Mouse (Mus musculus) MEL (cell line): ENCODE results near the gene Foxn3. TPM values are rescaled to one million over a fixed set of nuclear protein-coding genes. Genes with fewer than 3 reads are reported as not detected.

Experiments used
- DNase-seq: peaks from one replicate; pipeline ENCODE4 v3.0.0; 2011; ENCODE audit warnings: low read depth, low spot score
- H3K27ac ChIP-seq: 2 replicates; pipeline ENCODE4 v1.5.1; 2012; ENCODE audit warnings: low read depth, mild to moderate bottlenecking, control low read depth, low read length, moderate library complexity; ENCODE audit not compliant: control insufficient read depth
- H3K27me3 ChIP-seq, 2 experiments: fragments of 150-350 bp in 1 of 2; sonication (generic) in 1 of 2; 2 replicates each; pipeline ENCODE4 v1.6.1; 2012; ENCODE audit warnings: low read length in 2 of 2, mild to moderate bottlenecking in 2 of 2, improper control_type of control experiment in 1 of 2, moderate library complexity in 1 of 2; ENCODE audit not compliant: insufficient read depth in 2 of 2, control insufficient read depth in 1 of 2
- H3K36me3 ChIP-seq, 2 experiments: 2 replicates each; pipeline ENCODE4 v1.6.1; 2012 to 2014; ENCODE audit warnings: low read length in 2 of 2, improper control_type of control experiment in 1 of 2, inconsistent platforms in 1 of 2, mild to moderate bottlenecking in 1 of 2; ENCODE audit not compliant: insufficient read depth in 2 of 2, control insufficient read depth in 1 of 2
- H3K4me1 ChIP-seq, 2 experiments: fragments of 150-350 bp in 1 of 2; sonication (generic) in 1 of 2; 2 replicates each; pipeline ENCODE4 v1.6.1; 2012; ENCODE audit warnings: low read length in 2 of 2, improper control_type of control experiment in 1 of 2, mild to moderate bottlenecking in 1 of 2; ENCODE audit not compliant: insufficient read depth in 2 of 2, control insufficient read depth in 1 of 2
- H3K4me3 ChIP-seq, 2 experiments: fragments of 150-350 bp in 1 of 2; sonication (generic) in 1 of 2; 2 replicates each; pipeline ENCODE4 v1.5.1; 2012; ENCODE audit warnings: low read depth in 2 of 2, low read length in 2 of 2, mild to moderate bottlenecking in 2 of 2, moderate library complexity in 2 of 2, control low read depth in 1 of 2, improper control_type of control experiment in 1 of 2; ENCODE audit not compliant: control insufficient read depth in 1 of 2, insufficient read depth in 1 of 2
- H3K79me2 ChIP-seq: 2 replicates; pipeline ENCODE4 v1.6.1; 2012; ENCODE audit warnings: mild to moderate bottlenecking, low read length, moderate library complexity; ENCODE audit not compliant: control insufficient read depth, poor library complexity, insufficient read depth
- H3K9ac ChIP-seq: 2 replicates; pipeline ENCODE4 v1.6.1; 2012; ENCODE audit warnings: low read depth, mild to moderate bottlenecking, control low read depth, low read length, moderate library complexity; ENCODE audit not compliant: control insufficient read depth, poor library complexity, severe bottlenecking
- H3K9me3 ChIP-seq: fragments of 150-350 bp; sonication (generic); replicated peaks from 2 replicates; pipeline ENCODE4 v1.6.1; 2012; ENCODE audit warnings: mild to moderate bottlenecking, low read length, improper control_type of control experiment, moderate library complexity; ENCODE audit not compliant: insufficient read depth
- CHD1 ChIP-seq: IDR thresholded peaks from 2 replicates; pipeline ENCODE4 v1.6.1; 2012; ENCODE audit warnings: low read depth, mild to moderate bottlenecking, inconsistent platforms, low read length, improper control_type of control experiment
- CHD2 ChIP-seq: IDR thresholded peaks from 2 replicates; pipeline ENCODE4 v1.6.1; 2011; ENCODE audit warnings: low read length, improper control_type of control experiment
- ELF1 ChIP-seq: IDR thresholded peaks from 2 replicates; pipeline ENCODE4 v1.6.1; 2014; ENCODE audit warnings: low read depth, mild to moderate bottlenecking, inconsistent platforms, low read length, improper control_type of control experiment, moderate library complexity
- EP300 ChIP-seq, 2 experiments: IDR thresholded peaks; 2 replicates each; pipeline ENCODE4 v1.6.1; 2011; ENCODE audit warnings: improper control_type of control experiment in 2 of 2, low read length in 2 of 2, low read depth in 1 of 2, mild to moderate bottlenecking in 1 of 2
- GABPA ChIP-seq: IDR thresholded peaks from 2 replicates; pipeline ENCODE4 v1.6.1; 2012; ENCODE audit warnings: low read depth, mild to moderate bottlenecking, inconsistent platforms, low read length, improper control_type of control experiment, moderate library complexity
- GATA1 ChIP-seq: IDR thresholded peaks from 2 replicates; pipeline ENCODE4 v1.6.1; 2011; ENCODE audit warnings: low read depth, low read length, improper control_type of control experiment
- JUND ChIP-seq: IDR thresholded peaks from 2 replicates; pipeline ENCODE4 v1.6.1; 2011; ENCODE audit warnings: low read depth, mild to moderate bottlenecking, improper control_type of control experiment, low read length
- KAT2A ChIP-seq: conservative IDR thresholded peaks from 2 replicates; pipeline ENCODE4 v1.6.1; 2012; ENCODE audit warnings: low read depth, low read length, improper control_type of control experiment, inconsistent platforms
- MYB ChIP-seq: IDR thresholded peaks from 2 replicates; pipeline ENCODE4 v1.6.1; 2011; ENCODE audit warnings: mild to moderate bottlenecking, low read depth, low read length, improper control_type of control experiment
- MYC ChIP-seq: IDR thresholded peaks from 2 replicates; pipeline ENCODE4 v1.6.1; 2011; ENCODE audit warnings: low read depth, mild to moderate bottlenecking, low read length, improper control_type of control experiment, moderate library complexity
- NELFE ChIP-seq: IDR thresholded peaks from 2 replicates; pipeline ENCODE4 v1.6.1; 2011; ENCODE audit warnings: low read depth, low read length, improper control_type of control experiment
- POLR2AphosphoS2 ChIP-seq: IDR thresholded peaks from 2 replicates; pipeline ENCODE4 v1.6.1; 2011; ENCODE audit warnings: low read length, improper control_type of control experiment
- RCOR1 ChIP-seq: IDR thresholded peaks from 2 replicates; pipeline ENCODE4 v1.6.1; 2012; ENCODE audit warnings: low read depth, mild to moderate bottlenecking, inconsistent platforms, low read length, improper control_type of control experiment
- TCF12 ChIP-seq: IDR thresholded peaks from 2 replicates; pipeline ENCODE4 v1.6.1; 2014; ENCODE audit warnings: low read depth, mild to moderate bottlenecking, inconsistent platforms, low read length, improper control_type of control experiment, moderate library complexity
- UBTF ChIP-seq: IDR thresholded peaks from 2 replicates; pipeline ENCODE4 v1.6.1; 2012; ENCODE audit warnings: low read depth, mild to moderate bottlenecking, inconsistent platforms, low read length, improper control_type of control experiment, moderate library complexity, borderline replicate concordance; ENCODE audit not compliant: insufficient read depth
- USF1 ChIP-seq: IDR thresholded peaks from 2 replicates; pipeline ENCODE4 v1.6.1; 2014; ENCODE audit warnings: low read depth, mild to moderate bottlenecking, inconsistent platforms, low read length, improper control_type of control experiment, moderate library complexity
- ZKSCAN1 ChIP-seq: IDR thresholded peaks from 2 replicates; pipeline ENCODE4 v1.6.1; 2012; ENCODE audit warnings: low read depth, mild to moderate bottlenecking, inconsistent platforms, low read length, improper control_type of control experiment, moderate library complexity
- ZMIZ1 ChIP-seq: IDR thresholded peaks from 2 replicates; pipeline ENCODE4 v1.6.1; 2012; ENCODE audit warnings: low read depth, mild to moderate bottlenecking, inconsistent platforms, low read length, improper control_type of control experiment, moderate library complexity
- ZNF384 ChIP-seq: IDR thresholded peaks from 2 replicates; pipeline ENCODE4 v1.6.1; 2012; ENCODE audit warnings: low read depth, mild to moderate bottlenecking, inconsistent platforms, low read length, improper control_type of control experiment
- polyA plus RNA-seq, 2 experiments: library from polyadenylated mRNA; stranded (reverse) in 1 of 2; unstranded in 1 of 2; fragments of >175 nt in 1 of 2; fragments of >200 nt in 1 of 2; gene quantifications; 2 replicates each; pipeline versions ENCODE4 v1.2.1 to v1.2.4; 2012; ENCODE audit warnings: low replicate concordance in 2 of 2, low read depth in 1 of 2; ENCODE audit not compliant: insufficient read length in 2 of 2, insufficient read depth in 1 of 2, missing spikeins in 1 of 2
- total RNA-seq: library from RNA; depleted of rRNA; stranded (reverse); fragments of 300-350 nt; gene quantifications from 2 replicates; pipeline ENCODE4 v1.2.3, GENCODE M21; 2012

The Foxn3 gene
- total and polyA plus RNA-seq, 3 experiments = 15.5 to 22.8 TPM; not detected in 1

DNA sequence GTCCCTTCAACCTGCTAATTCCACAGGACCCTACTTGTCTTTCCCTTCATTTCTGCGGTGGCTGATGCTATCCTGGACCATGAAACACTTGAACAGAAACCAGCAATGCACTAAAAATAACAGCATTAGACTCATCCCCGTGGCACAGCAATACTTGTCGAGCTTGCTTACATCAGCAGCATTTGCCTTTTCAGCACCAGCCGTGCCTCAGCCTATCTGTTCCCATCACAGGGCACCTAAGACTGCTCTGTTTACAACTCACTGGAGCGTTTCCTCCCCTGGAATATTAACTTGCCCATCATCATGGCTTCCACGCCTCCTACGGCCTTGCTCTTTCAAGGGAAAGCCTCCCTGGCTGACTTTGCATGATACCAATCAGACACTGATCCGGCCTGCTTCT, 185.1 kb downstream of the Foxn3 start:
- H3K4me1 ChIP-seq = peaks cover 4% of the 10 kb centered on the region in 2 experiments; a peak in 3 of 4 replicates

DNA sequence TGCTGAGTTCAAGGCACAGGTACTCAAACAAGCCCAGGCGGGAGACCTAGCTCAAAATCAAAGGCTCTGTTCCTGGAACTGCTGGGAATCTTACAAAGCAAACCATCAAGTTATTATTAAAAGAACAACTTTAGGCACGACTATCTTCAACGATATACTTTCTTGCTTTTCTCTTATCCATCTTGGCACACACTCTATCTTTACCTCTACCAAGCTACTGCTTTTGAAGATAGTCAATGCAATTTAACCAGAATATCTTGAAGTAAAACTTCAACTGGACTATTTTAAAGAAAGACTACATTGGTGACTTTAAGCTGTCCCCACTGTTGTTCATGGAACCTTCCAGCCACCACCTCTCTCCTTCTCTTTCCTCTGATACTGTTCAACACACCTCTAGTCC, 185.7 kb downstream of the Foxn3 start:
- Histone ChIP-seq H3K79me2 (no peaks in the 10 kb centered on the region), H3K27ac (no peak overlapping the region), H3K9ac (no peak overlapping the region), H3K4me1 (peaks cover 4% of the 10 kb centered on the region in 2 experiments; a peak in 3 of 4 replicates), H3K4me3 (no peak overlapping the region), H3K36me3 (peaks cover 0 to 9% of the 10 kb centered on the region in 2 experiments; a peak in 1 of 4 replicates), H3K27me3 (no peaks in the 10 kb centered on the region), H3K9me3 (no peaks in the 10 kb centered on the region)
- DNase-seq = no peak
- TF ChIP-seq POLR2AphosphoS2 = no peak
- TF ChIP-seq ELF1 = no peak
- peak; percentile 45 to 66; a peak in 3 of 4 replicates for TF ChIP-seq EP300 (IDR thresholded peaks at IDR 0.05; ENCODE audit: low read depth in 1 of 2, low read length in 2 of 2)
- TF ChIP-seq USF1 = no peak
- no peak for TF ChIP-seq MYB
- TF ChIP-seq ZKSCAN1 = no peak
- peak; percentile 63; the same call in 1 of the 2 replicates for TF ChIP-seq TCF12
- TF ChIP-seq KAT2A = no peak
- TF ChIP-seq JUND = no peak
- TF ChIP-seq GATA1 = peak; percentile 37; the same call in 1 of the 2 replicates

More for the DNA sequence above, 185.1 kb downstream of the Foxn3 start:
- H3K4me3 ChIP-seq = no peak overlapping the region
- H3K27ac ChIP-seq = no peak overlapping the region
- 0 out of 2 replicates have a peak, but pooled peaks cover 3% of the 10 kb centered on the region for H3K79me2 ChIP-seq
- H3K36me3 ChIP-seq = peaks cover 0 to 9% of the 10 kb centered on the region in 2 experiments; a peak in 1 of 4 replicates
- no peak overlapping the region for H3K9ac ChIP-seq
- DNase-seq = no peak
- H3K9me3 ChIP-seq = no peaks in the 10 kb centered on the region
- TF ChIP-seq UBTF (no peak), MYC (no peak)
- H3K27me3 ChIP-seq = no peaks in the 10 kb centered on the region

DNA sequence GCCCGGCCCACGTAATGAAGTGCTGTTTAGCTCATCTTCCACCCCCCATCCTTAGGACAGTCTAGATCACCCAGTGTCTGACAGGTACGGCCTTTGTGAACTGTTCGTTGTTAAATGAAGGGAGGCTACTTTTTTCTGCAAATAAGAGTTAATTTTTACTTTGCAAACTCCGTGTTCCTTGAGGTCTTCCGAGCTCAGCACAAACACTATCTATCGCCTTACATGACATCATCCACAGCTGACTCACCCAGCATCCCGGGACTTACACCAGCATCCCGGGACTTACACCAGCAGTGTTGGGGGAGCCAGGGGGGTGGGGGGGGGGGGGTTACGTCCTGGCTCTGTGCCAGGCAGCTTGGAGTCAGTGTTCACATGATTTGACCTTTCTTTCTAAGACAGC, 186.3 kb downstream of the Foxn3 start:
- Histone ChIP-seq H3K27me3 (no peaks in the 10 kb centered on the region), H3K9me3 (no peaks in the 10 kb centered on the region), H3K36me3 (peaks cover 0 to 9% of the 10 kb centered on the region in 2 experiments; a peak in 1 of 4 replicates), H3K27ac (no peak overlapping the region), H3K9ac (no peak overlapping the region), H3K79me2 (no peaks in the 10 kb centered on the region; the same call in 1 of the 2 replicates), H3K4me3 (no peak overlapping the region), H3K4me1 (peaks cover 4% of the 10 kb centered on the region in 2 experiments; a peak in 3 of 4 replicates)
- TF ChIP-seq ZNF384 = no peak
- TF ChIP-seq CHD2 = no peak
- TF ChIP-seq NELFE = no peak
- no peak for TF ChIP-seq JUND
- no peak for TF ChIP-seq GABPA
- no peak for TF ChIP-seq ZMIZ1
- no peak for TF ChIP-seq CHD1
- no peak for TF ChIP-seq RCOR1
- no peak for TF ChIP-seq POLR2AphosphoS2
- no peak for DNase-seq
